Mouse (Mus musculus): ENCODE measurements around the gene Zfp286.

- TF ChIP-seq CTCF (IDR thresholded peaks at IDR 0.05; ENCODE audit: extremely low read depth, insufficient read depth, low read length) (no peak), POLR2A (IDR thresholded peaks at IDR 0.05; ENCODE audit: extremely low read depth, insufficient read depth, low read length) (no peak)
These were observed 56.6 kb downstream of the Zfp286 start for GRCm38 (mm10) chr11:62732665-62733064.
